Mouse (Mus musculus): ENCODE measurements around the gene Mfap3l.

GRCm38 (mm10) chr8:60666852-60667251 is 34.2 kb downstream of the Mfap3l start:
- TF ChIP-seq POLR2A (IDR thresholded peaks at IDR 0.05; ENCODE audit: control insufficient read depth, extremely low read depth, insufficient read depth, low read length, poor library complexity), result no peak
- no peak for TF ChIP-seq CTCF (IDR thresholded peaks at IDR 0.05; ENCODE audit: borderline replicate concordance, control insufficient read depth, extremely low read depth, insufficient read depth, low read length, poor library complexity)

Measured in thymus, adult 2 months (tissue).